Mouse (Mus musculus) heart, adult 2 months (tissue): ENCODE measurements around the gene Blnk. TPM values are rescaled to one million over a fixed set of nuclear protein-coding genes. Genes with fewer than 3 reads are reported as not detected.

Experiments
- DNase-seq, 2 experiments: peaks; one replicate each; pipeline ENCODE4 v3.0.0; 2021
- H3K27ac ChIP-seq: fragments of 200-600 bp; 2 replicates; pipeline ENCODE4 v1.8.1; 2022
- H3K27me3 ChIP-seq: fragments of 200-500 bp; 2 replicates; pipeline ENCODE4 v1.6.1; 2012; ENCODE audit warnings: mild to moderate bottlenecking, low read length, inconsistent platforms, mixed read lengths; ENCODE audit not compliant: control insufficient read depth, insufficient read depth
- H3K36me3 ChIP-seq: fragments of 200-500 bp; 2 replicates; pipeline ENCODE4 v1.6.1; 2012; ENCODE audit warnings: low read length, inconsistent platforms; ENCODE audit not compliant: control insufficient read depth, insufficient read depth
- H3K4me1 ChIP-seq: fragments of 200-500 bp; 2 replicates; pipeline ENCODE4 v1.6.1; 2011; ENCODE audit warnings: low read length; ENCODE audit not compliant: control insufficient read depth, insufficient read depth
- H3K4me3 ChIP-seq: fragments of 200-600 bp; 2 replicates; pipeline ENCODE4 v1.8.1; 2022
- H3K79me2 ChIP-seq: fragments of 200-500 bp; replicated peaks from 2 replicates; pipeline ENCODE4 v1.6.1; 2012; ENCODE audit warnings: mild to moderate bottlenecking, inconsistent platforms, low read length, moderate library complexity, mixed read lengths; ENCODE audit not compliant: control insufficient read depth, insufficient read depth
- H3K9ac ChIP-seq: fragments of 200-500 bp; 2 replicates; pipeline ENCODE4 v1.6.1; 2012; ENCODE audit warnings: low read depth, mild to moderate bottlenecking, control low read depth, inconsistent platforms, low read length, mixed read lengths
- CTCF ChIP-seq: fragments of 200-600 bp; IDR thresholded peaks from 2 replicates; pipeline ENCODE4 v1.8.1; 2022; ENCODE audit warnings: antibody characterized with exemption, mild to moderate bottlenecking, moderate library complexity
- EP300 ChIP-seq: fragments of 200-500 bp; IDR thresholded peaks from 2 replicates; pipeline ENCODE4 v1.6.1; 2011; ENCODE audit warnings: low read depth, low read length, control low read depth; ENCODE audit not compliant: insufficient read depth
- POLR2A ChIP-seq: fragments of 200-500 bp; IDR thresholded peaks from 2 replicates; pipeline ENCODE4 v1.6.1; 2011; ENCODE audit warnings: mild to moderate bottlenecking, low read depth, low read length, control low read depth; ENCODE audit not compliant: insufficient read depth
- WGBS: fragments of 180-500 bp; shearing (Covaris S2); methylation state at CpG from one replicate; pipeline ENCODE4 v1.1.7; 2018; 5-methylcytosine and 5-hydroxymethylcytosine counted together
- intact Hi-C: fragments of 180-260 bp; cut with DNase I; formaldehyde crosslinking; loops from one replicate; pipeline ENCODE4 v1.15.1; 2025
- polyA plus RNA-seq: library from polyadenylated mRNA; depleted of rRNA; stranded (reverse); fragments of >200 nt; gene quantifications from 2 replicates; pipeline ENCODE4 v1.2.3, GENCODE M21; 2012
- total RNA-seq, 2 experiments: library from RNA; stranded (reverse); gene quantifications; 2 replicates each; pipeline ENCODE4 v1.2.3; 2021

Gene Blnk
- total and polyA plus RNA-seq, 3 experiments: 1.2 to 3.6 (median 1.7) TPM

DNA sequence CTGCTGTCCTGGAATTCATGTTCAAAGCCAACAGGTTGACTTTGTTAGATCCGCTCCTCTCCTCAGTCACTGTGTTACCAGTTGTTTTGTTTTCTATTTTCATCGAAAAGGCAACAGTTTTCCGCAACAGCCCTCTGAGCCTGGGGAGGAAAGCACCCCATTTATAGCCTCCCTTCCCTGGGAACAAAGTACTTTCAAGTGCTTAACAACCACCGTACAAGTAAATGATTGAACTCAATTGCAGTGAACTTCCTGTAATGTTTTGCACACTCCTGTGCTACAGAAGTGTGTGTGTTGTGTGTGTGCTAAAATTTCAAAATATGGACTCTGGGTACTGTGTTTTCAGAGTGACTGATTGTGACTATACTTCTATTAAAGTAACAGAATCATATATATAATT, 13.4 kb upstream of the Blnk start:
- intact Hi-C loops: no loop called here
- TF ChIP-seq POLR2A: no peak
- no peak for TF ChIP-seq CTCF
- H3K4me1 ChIP-seq: peaks cover 1% of the 10 kb centered on the region
- H3K9ac ChIP-seq: no peak overlapping the region
- no peak overlapping the region for H3K4me3 ChIP-seq
- no peaks in the 10 kb centered on the region for H3K36me3 ChIP-seq
- DNase-seq: no peak
- WGBS: 62% methylated on average over 4 of the region's 4 CpGs
- no peaks in the 10 kb centered on the region; the same call in 1 of the 2 replicates for H3K27me3 ChIP-seq
- H3K27ac ChIP-seq: peak overlapping the region; percentile 51
- H3K79me2 ChIP-seq: no peaks in the 10 kb centered on the region

DNA sequence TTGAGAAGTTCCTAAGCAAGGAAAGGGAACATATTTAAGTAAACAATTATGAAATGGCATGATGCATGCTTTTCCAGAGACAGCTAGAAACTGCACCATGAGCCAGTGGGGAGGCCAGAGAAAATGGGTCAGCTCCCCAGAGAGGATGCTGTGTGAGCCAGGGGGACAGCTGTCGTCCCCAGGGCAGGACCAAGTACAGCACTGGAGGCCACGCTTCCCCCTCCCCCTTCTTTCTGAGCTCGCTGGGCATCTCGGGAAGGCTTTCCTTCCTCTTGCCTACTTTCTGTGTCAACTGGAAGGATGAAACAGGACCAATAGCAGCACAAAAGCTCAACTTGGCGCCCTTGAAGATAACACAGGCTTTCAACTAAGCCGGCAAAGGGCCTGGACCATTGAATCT, 13.0 kb upstream of the Blnk start:
- peak overlapping the region; percentile 51 for H3K27ac ChIP-seq
- peak; percentile 51 to 72 for DNase-seq
- no peaks in the 10 kb centered on the region for H3K79me2 ChIP-seq
- TF ChIP-seq CTCF (no peak), EP300 (peak; percentile 61; the same call in 1 of the 2 replicates), POLR2A (no peak)
- intact Hi-C loops: no loop called here
- H3K4me3 ChIP-seq: no peak overlapping the region
- peaks cover 1% of the 10 kb centered on the region for H3K4me1 ChIP-seq
- no peaks in the 10 kb centered on the region; the same call in 1 of the 2 replicates for H3K27me3 ChIP-seq
- H3K9ac ChIP-seq: no peak overlapping the region
- WGBS: 25% methylated on average over 6 of the region's 6 CpGs
- no peaks in the 10 kb centered on the region for H3K36me3 ChIP-seq

DNA sequence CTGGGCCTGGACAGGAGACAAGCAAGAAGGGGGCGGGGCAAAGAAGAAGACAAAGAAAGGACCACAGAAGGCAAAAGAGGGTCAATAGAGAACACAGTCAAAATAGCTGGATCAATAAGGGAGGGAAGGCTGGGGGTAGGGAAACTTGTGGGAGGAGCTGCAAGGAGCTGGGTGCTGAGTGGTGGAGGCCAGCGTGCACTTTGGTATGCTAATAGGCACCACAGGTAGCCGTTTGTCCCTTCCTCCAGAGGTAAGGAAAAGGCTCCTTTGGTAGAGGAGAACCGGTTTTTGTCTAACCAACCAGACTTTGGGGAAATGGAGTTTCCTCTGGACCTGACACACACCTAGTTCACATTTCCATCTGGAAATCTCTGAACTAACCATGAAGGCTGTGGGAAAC, 12.3 kb upstream of the Blnk start:
- H3K27me3 ChIP-seq: no peaks in the 10 kb centered on the region; the same call in 1 of the 2 replicates
- intact Hi-C loops: no loop called here
- WGBS: 39% methylated on average over 4 of the region's 4 CpGs
- H3K9ac ChIP-seq: no peak overlapping the region
- peaks cover 1% of the 10 kb centered on the region for H3K4me1 ChIP-seq
- H3K27ac ChIP-seq: peak overlapping the region; percentile 47
- TF ChIP-seq POLR2A (no peak), EP300 (no peak), CTCF (no peak)
- no peak overlapping the region for H3K4me3 ChIP-seq
- no peaks in the 10 kb centered on the region for H3K36me3 ChIP-seq
- no peaks in the 10 kb centered on the region for H3K79me2 ChIP-seq
- DNase-seq: no peak

DNA sequence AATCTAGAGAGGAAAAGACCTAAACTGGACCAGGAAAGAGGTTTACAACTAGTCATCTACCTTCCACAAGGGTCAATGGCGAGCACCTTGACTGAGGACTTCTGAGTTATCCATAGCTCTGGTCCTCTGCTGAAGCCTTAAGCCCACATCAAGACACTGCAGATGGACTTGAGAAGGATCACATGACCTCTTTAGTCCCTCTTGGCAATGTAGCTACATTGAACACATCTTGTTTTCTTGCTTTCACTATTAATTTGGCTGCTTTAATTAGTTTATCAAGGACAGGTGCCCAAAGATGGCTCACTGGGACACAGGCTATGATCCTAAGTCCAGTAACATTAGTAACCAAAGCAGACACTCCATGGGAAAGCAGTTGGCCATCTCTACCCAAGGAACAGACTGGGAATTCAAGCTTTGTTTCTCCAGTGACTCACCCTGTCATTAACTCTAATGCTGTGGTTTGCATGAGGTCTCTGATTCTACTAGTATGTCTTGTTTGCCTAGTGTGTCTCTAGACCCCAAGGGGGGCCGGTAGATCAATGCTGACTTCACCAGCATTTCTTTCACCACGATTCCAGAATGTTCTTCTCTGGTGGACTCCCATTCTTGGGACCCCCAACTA, 9.5 kb upstream of the Blnk start:
- 86% methylated on average over 3 of the region's 3 CpGs for WGBS
- no peak for DNase-seq
- Histone ChIP-seq H3K27me3 (no peaks in the 10 kb centered on the region), H3K27ac (no peak overlapping the region), H3K4me1 (peaks cover 1% of the 10 kb centered on the region), H3K9ac (no peak overlapping the region), H3K4me3 (no peak overlapping the region), H3K36me3 (no peaks in the 10 kb centered on the region), H3K79me2 (no peaks in the 10 kb centered on the region)
- TF ChIP-seq POLR2A (no peak), EP300 (no peak), CTCF (no peak)
- intact Hi-C loops: no loop called here

GRCm38 (mm10) chr19:40999569-40999968, 5.2 kb upstream of the Blnk start:
- no peak for TF ChIP-seq EP300
- TF ChIP-seq CTCF: no peak
- TF ChIP-seq POLR2A: no peak
- H3K4me3 ChIP-seq: no peak overlapping the region
- H3K79me2 ChIP-seq: no peaks in the 10 kb centered on the region
- H3K27me3 ChIP-seq: no peaks in the 10 kb centered on the region
- no peak for DNase-seq
- intact Hi-C loops: no loop called here
- no peak overlapping the region for H3K27ac ChIP-seq
- no peaks in the 10 kb centered on the region for H3K36me3 ChIP-seq
- H3K9ac ChIP-seq: no peak overlapping the region
- no peaks in the 10 kb centered on the region; the same call in 1 of the 2 replicates for H3K4me1 ChIP-seq
- 63% methylated on average over 3 of the region's 3 CpGs for WGBS

- DNase-seq: peak in 1 of 2 experiments; percentile 50
- H3K36me3 ChIP-seq: no peaks in the 10 kb centered on the region
- 52% methylated on average over 5 of the region's 5 CpGs for whole genome bisulfite sequencing
- no peak overlapping the region for H3K4me3 ChIP-seq
- H3K27ac ChIP-seq: no peak overlapping the region
- H3K4me1 ChIP-seq: no peaks in the 10 kb centered on the region; the same call in 1 of the 2 replicates
- intact Hi-C loops: no loop called here
- H3K27me3 ChIP-seq: no peaks in the 10 kb centered on the region
- H3K9ac ChIP-seq: no peak overlapping the region
- TF ChIP-seq EP300 (no peak), CTCF (no peak), POLR2A (no peak)
- H3K79me2 ChIP-seq: no peaks in the 10 kb centered on the region
Measured at GRCm38 (mm10) chr19:40998469-40999170, 4.3 kb upstream of the Blnk start.
